Mouse (Mus musculus) layer of hippocampus, adult 11-12 months (tissue): ENCODE measurements around the gene Sde2.
"Not testable (repeated sequence)": the region's sequence is repeated elsewhere in the genome, so short reads cannot be mapped to it uniquely, and the experiment has no call there.

Experiments
- DNase-seq: peaks from one replicate; pipeline ENCODE4 v3.0.0; 2022; ENCODE audit warnings: low spot score

Sde2 gene

GRCm38 (mm10) chr1:180888556-180889042 lies 37.7 kb downstream of the Sde2 start:
- no peak for DNase-seq

- DNase-seq: no peak
Observed at GRCm38 (mm10) chr1:180889172-180889571, 38.2 kb downstream of the Sde2 start.

GRCm38 (mm10) chr1:180889841-180890240 lies 38.9 kb downstream of the Sde2 start:
- DNase-seq: no peak

DNA sequence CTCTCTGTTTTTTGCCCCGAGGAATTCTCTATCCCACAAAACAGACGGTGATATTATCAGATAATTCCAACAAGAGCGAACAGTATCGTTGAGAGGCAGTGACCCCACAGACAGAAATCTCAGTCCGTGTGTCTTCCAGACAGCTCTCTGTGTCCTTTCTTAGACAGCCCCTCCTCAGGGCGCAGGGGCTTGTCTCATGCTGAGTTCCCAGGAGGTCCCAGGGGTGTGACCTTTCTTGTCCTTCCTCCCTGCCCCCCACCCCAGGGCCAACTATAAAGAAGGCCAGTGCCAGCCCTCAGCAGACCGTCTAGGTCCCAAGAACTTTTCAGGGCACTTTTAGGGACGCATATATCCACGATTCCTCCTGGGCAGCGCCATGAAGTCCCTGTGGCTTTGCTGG lies 41.9 kb downstream of the Sde2 start, which contains the start of gene Lefty2:
TSS of gene Lefty2 (plus strand) at position 301 of the 400 bp plus-strand sequence.
- no peak for DNase-seq

GRCm38 (mm10) chr1:180894088-180894987 lies 43.4 kb downstream of the Sde2 start:
- DNase-seq: not testable (repeated sequence)

GRCm38 (mm10) chr1:180901107-180901506 lies 50.2 kb downstream of the Sde2 start:
- no peak for DNase-seq

DNA sequence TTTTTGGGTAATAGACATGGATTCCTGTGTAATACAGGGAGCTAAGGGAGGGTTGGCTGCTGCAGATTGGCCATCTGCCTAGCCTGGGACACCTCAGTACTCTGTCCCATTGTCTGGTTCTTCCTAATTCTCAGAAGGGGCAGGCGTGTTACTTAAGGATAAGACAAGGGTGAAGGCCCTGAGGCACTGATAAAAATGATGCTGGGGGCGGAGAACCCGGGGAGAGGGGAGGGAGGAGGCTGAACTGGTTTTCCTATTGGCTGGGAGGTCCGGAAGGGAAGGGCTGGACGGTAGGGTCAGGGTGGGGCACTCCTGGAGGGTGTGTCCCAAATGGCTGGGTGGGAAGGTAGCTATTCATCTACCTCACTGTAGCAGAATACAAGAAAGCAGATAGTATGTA lies 52.0 kb downstream of the Sde2 start:
- DNase-seq: no peak

DNA sequence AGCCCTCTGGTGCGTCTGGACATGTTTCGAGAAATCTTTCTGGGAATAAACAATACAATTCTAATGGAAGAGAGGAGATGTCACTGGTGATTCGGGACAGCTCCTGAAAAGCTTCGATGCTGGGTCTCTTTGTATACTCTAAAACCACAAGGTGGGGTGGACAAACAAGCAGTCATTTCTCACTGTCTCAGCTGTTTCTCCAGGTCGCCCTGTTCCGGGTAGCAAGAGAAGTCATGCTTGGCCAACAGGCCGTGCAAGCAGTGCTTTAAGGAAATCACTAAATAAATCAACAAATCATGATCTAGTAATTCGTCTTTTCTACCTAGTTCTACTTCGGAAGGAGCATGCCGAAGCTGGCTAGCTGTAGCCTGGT lies 52.7 kb downstream of the Sde2 start:
- DNase-seq: no peak

GRCm38 (mm10) chr1:180904039-180904814 lies 53.3 kb downstream of the Sde2 start, which contains the start of gene Pycr2:
TSS of gene Pycr2 (plus strand) at chr1:180904293.
- peak; percentile 95 for DNase-seq

- no peak for DNase-seq
Observed at GRCm38 (mm10) chr1:180904815-180905080, 53.8 kb downstream of the Sde2 start.

GRCm38 (mm10) chr1:180905307-180905706 lies 54.4 kb downstream of the Sde2 start:
- DNase-seq: no peak

GRCm38 (mm10) chr1:180905876-180906275 lies 54.9 kb downstream of the Sde2 start:
- DNase-seq: no peak

GRCm38 (mm10) chr1:180906461-180907147 lies 55.7 kb downstream of the Sde2 start:
- no peak for DNase-seq

DNA sequence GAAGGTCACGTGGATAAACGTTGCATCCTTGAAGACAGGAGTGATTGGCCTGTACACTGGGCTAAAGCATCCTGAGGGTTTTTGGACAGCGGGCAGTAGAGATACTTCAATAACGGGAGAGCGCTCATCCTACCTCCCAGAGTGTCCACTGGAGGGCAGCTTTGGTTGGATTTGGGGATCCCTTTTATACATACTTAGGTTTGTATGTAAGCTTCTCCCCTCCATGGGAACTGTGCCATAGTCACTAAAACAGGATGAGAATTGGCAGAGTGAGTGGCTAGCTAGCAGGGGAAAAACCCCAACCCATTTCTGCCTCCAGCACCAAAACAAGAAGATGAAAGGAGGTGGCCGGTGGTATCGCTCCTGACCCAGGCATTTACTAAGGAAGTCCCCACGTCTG lies 60.2 kb downstream of the Sde2 start:
- no peak for DNase-seq

DNA sequence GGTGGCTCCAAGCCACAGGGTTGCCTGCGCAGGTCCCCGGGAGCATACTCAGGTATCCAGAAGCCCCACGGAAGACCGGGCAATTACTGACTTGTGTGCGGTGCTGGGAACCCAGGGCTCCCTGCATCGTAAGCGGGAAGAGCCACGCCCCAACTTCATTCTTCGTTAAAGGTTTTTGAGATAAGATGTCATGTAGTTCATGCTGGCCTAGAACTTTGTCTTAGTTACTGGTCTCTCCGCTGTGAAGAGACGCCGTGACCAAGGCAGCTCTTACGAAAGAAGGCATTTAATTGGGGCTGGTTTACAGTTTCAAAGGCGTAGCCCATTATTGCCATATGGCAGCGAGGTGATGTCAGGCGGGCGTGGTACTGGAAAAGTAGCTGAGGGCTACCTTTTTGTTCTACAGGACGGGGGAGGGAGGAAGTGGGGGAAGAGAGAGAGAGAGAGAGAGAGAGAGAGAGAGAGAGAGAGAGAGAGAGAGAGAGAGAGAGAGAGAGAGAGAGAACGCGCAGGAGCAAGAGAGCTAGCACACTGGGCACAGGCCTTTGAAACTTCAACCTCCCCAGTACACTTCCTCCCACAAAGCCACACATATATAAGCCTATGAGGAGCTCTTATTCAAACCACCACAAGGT lies 60.8 kb downstream of the Sde2 start:
- DNase-seq: no peak

DNA sequence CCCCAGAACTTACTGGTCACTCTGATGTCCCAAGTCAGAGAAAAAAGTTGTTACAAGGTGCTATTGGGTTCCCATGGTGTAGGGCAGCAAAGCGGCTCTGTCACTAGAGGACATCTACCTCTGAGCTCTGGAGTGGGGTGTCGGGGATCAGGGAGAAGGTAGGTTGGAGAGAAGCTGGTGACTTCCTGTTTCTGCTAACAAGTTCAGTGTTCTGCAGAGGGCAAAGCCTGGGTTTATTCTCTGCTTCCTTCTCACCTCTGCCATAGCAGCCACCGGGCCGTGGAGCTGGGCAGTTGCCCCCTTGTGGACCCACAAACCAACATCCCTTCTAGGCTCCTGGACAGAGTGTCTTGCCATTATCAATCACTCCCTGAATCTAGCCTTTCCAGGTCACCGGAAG lies 61.9 kb downstream of the Sde2 start:
- DNase-seq: no peak

DNA sequence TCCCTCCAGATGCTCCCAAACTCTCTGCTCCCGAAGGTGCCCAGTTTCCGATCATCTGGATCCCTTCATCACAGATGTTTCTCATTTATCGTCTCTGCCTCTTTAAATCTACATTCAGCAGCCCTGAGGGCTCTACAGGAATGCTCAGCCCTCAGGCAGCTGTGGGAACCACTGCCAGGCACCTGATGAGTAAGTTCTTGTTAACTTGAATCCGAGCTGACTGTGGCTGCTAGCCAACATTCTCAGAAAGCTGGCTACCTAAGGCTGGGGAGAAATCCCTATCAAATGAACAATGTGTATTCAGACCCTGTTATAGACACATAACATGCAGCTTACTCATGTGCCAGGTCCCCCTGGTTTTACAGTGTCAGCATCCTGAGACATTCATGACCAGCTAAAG lies 62.9 kb downstream of the Sde2 start:
- DNase-seq: no peak

DNA sequence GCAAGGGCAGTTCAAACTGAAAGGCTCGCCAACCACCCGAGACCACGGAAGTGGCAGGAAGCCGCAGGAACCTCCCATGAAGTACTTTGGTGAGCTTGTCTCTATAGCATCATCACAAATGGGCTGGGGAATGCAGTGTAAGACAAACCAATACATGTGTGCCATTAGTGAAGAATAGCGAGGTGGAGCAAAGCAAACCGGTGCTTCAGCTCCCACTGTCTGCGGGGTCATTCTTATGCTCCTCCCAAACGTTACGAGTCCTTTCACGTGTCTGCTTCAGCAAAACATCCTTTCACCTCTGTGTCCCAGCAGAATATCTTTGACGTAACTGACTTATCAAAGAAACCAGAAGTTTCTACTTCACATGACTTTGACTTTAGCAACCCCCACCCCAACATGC lies 65.5 kb downstream of the Sde2 start:
- no peak for DNase-seq

- DNase-seq: no peak
Observed at GRCm38 (mm10) chr1:180917053-180917452, 66.1 kb downstream of the Sde2 start.
